Mouse (Mus musculus) midbrain, embryonic 14.5 days (tissue): ENCODE data around the gene Lrfn2. TPM values are rescaled to one million over a fixed set of nuclear protein-coding genes. Genes with fewer than 3 reads are reported as not detected.

Experiments
- ATAC-seq: fragments of 200-750 bp; cut with Nextera tagmentation; 2 replicates; pipeline ENCODE4 v1.8.0; 2017; ENCODE audit warnings: moderate number of reproducible peaks, moderate library complexity; ENCODE audit not compliant: low FRiP score, low TSS enrichment
- DNase-seq: peaks from one replicate; pipeline ENCODE4 v3.0.0-alpha.2; 2015
- H3K27ac ChIP-seq: fragments of 300-500 bp; sonication (generic); replicated peaks from 2 replicates; pipeline ENCODE4 v1.5.1; 2014; ENCODE audit warnings: mild to moderate bottlenecking, low read depth, low read length, moderate library complexity
- H3K27me3 ChIP-seq: fragments of 300-500 bp; sonication (generic); 2 replicates; pipeline ENCODE4 v1.6.1; 2014; ENCODE audit warnings: low read length, control low read depth, mixed read lengths; ENCODE audit not compliant: control insufficient read depth, insufficient read depth
- H3K36me3 ChIP-seq: fragments of 300-500 bp; sonication (generic); 2 replicates; pipeline ENCODE4 v1.6.1; 2014; ENCODE audit warnings: low read length, control low read depth; ENCODE audit not compliant: control insufficient read depth, insufficient read depth
- H3K4me1 ChIP-seq: fragments of 300-500 bp; sonication (generic); 2 replicates; pipeline ENCODE4 v1.6.1; 2014; ENCODE audit warnings: mild to moderate bottlenecking, antibody characterized with exemption, low read length, control low read depth; ENCODE audit not compliant: control insufficient read depth, insufficient read depth
- H3K4me2 ChIP-seq: fragments of 300-500 bp; sonication (generic); 2 replicates; pipeline ENCODE4 v1.6.1; 2014; ENCODE audit warnings: mild to moderate bottlenecking, low read length, moderate library complexity
- H3K4me3 ChIP-seq: fragments of 300-500 bp; sonication (generic); replicated peaks from 2 replicates; pipeline ENCODE4 v1.5.1; 2014; ENCODE audit warnings: low read depth, low read length
- H3K9ac ChIP-seq: fragments of 300-500 bp; sonication (generic); replicated peaks from 2 replicates; pipeline ENCODE4 v1.6.1; 2014; ENCODE audit warnings: mild to moderate bottlenecking, low read length, moderate library complexity
- H3K9me3 ChIP-seq: fragments of 300-500 bp; sonication (generic); 2 replicates; pipeline ENCODE4 v1.6.1; 2016; ENCODE audit warnings: low read length, control low read depth, mixed read lengths; ENCODE audit not compliant: control insufficient read depth
- WGBS: fragments of 180-500 bp; shearing (Covaris S2); extraction: QIAGEN DNeasy Blood & Tissue Kit; methylation state at CpG from one replicate; pipeline ENCODE4 v1.1.7; 2014; 5-methylcytosine and 5-hydroxymethylcytosine counted together
- polyA plus RNA-seq: library from polyadenylated mRNA; unstranded; fragments of >200 nt; fragmentation: Nextera tagmentation; extraction: Ambion mirVana; gene quantifications from 2 replicates; pipeline ENCODE4 v1.2.1, GENCODE M21; 2014

Gene Lrfn2
- polyA plus RNA-seq, 1 experiment from 2014 or later, result 5.3 TPM

GRCm38 (mm10) chr17:48956033-48956631 is 24.0 kb downstream of the Lrfn2 start:
- WGBS, result 89% methylated on average over 7 of the region's 7 CpGs
- H3K27me3 ChIP-seq, result no peaks in the 10 kb centered on the region
- no peak overlapping the region for H3K4me2 ChIP-seq
- H3K9me3 ChIP-seq, result no peaks in the 10 kb centered on the region
- H3K4me3 ChIP-seq, result no peak overlapping the region
- no peak overlapping the region for H3K27ac ChIP-seq
- ATAC-seq (no peak), DNase-seq (no peak)
- H3K36me3 ChIP-seq, result no peaks in the 10 kb centered on the region
- no peak overlapping the region for H3K9ac ChIP-seq
- peaks cover 8% of the 10 kb centered on the region for H3K4me1 ChIP-seq

- DNase-seq (peak; percentile 67), ATAC-seq (no peak)
- Histone ChIP-seq H3K27me3 (no peaks in the 10 kb centered on the region), H3K27ac (no peak overlapping the region), H3K4me2 (peak overlapping the region; percentile 42), H3K4me3 (no peak overlapping the region), H3K9ac (no peak overlapping the region), H3K4me1 (peaks cover 8% of the 10 kb centered on the region), H3K9me3 (no peaks in the 10 kb centered on the region), H3K36me3 (no peaks in the 10 kb centered on the region)
- 6% methylated on average over 16 of the region's 16 CpGs for WGBS
These were observed 28.1 kb downstream of the Lrfn2 start for GRCm38 (mm10) chr17:48960161-48960698.

GRCm38 (mm10) chr17:48962646-48963045 is 30.5 kb downstream of the Lrfn2 start:
- no peaks in the 10 kb centered on the region for H3K27me3 ChIP-seq
- DNase-seq (no peak), ATAC-seq (no peak)
- H3K4me2 ChIP-seq, result no peak overlapping the region
- H3K9ac ChIP-seq, result no peak overlapping the region
- no peaks in the 10 kb centered on the region for H3K36me3 ChIP-seq
- H3K9me3 ChIP-seq, result no peaks in the 10 kb centered on the region
- H3K4me1 ChIP-seq, result peaks cover 8% of the 10 kb centered on the region
- H3K4me3 ChIP-seq, result no peak overlapping the region
- WGBS, result 66% methylated on average over 3 of the region's 3 CpGs
- no peak overlapping the region for H3K27ac ChIP-seq

GRCm38 (mm10) chr17:48963740-48964139 is 31.6 kb downstream of the Lrfn2 start:
- Histone ChIP-seq H3K4me3 (no peak overlapping the region), H3K9me3 (no peaks in the 10 kb centered on the region), H3K27ac (no peak overlapping the region), H3K36me3 (no peaks in the 10 kb centered on the region), H3K4me1 (peaks cover 8% of the 10 kb centered on the region), H3K9ac (no peak overlapping the region), H3K27me3 (no peaks in the 10 kb centered on the region), H3K4me2 (no peak overlapping the region)
- DNase-seq (no peak), ATAC-seq (no peak)
- WGBS, result 88% methylated on average over 9 of the region's 9 CpGs

- H3K9me3 ChIP-seq, result no peaks in the 10 kb centered on the region
- H3K27ac ChIP-seq, result no peak overlapping the region
- H3K36me3 ChIP-seq, result no peaks in the 10 kb centered on the region
- H3K4me1 ChIP-seq, result 0 out of 2 replicates have a peak, but pooled peaks cover 8% of the 10 kb centered on the region
- H3K4me3 ChIP-seq, result no peak overlapping the region
- no peak overlapping the region for H3K4me2 ChIP-seq
- no peak overlapping the region for H3K9ac ChIP-seq
- ATAC-seq, result no peak
- no peak for DNase-seq
- no peaks in the 10 kb centered on the region for H3K27me3 ChIP-seq
- WGBS, result 91% methylated on average over 13 of the region's 13 CpGs
These were observed 36.1 kb downstream of the Lrfn2 start for GRCm38 (mm10) chr17:48968304-48968703.

- 75% methylated on average over 10 of the region's 10 CpGs for WGBS
- H3K4me1 ChIP-seq, result peaks cover 24% of the 10 kb centered on the region
- no peaks in the 10 kb centered on the region for H3K27me3 ChIP-seq
- no peak overlapping the region for H3K27ac ChIP-seq
- no peak overlapping the region for H3K4me2 ChIP-seq
- no peak for DNase-seq
- no peak overlapping the region for H3K9ac ChIP-seq
- H3K36me3 ChIP-seq, result no peaks in the 10 kb centered on the region
- no peak for ATAC-seq
- H3K9me3 ChIP-seq, result no peaks in the 10 kb centered on the region
- H3K4me3 ChIP-seq, result no peak overlapping the region
These were observed 39.1 kb downstream of the Lrfn2 start for GRCm38 (mm10) chr17:48971296-48971695.

- ATAC-seq (no peak), DNase-seq (no peak)
- no peaks in the 10 kb centered on the region for H3K9me3 ChIP-seq
- H3K36me3 ChIP-seq, result no peaks in the 10 kb centered on the region
- H3K4me2 ChIP-seq, result no peak overlapping the region
- whole genome bisulfite sequencing, result 25% methylated on average over 6 of the region's 6 CpGs
- H3K27ac ChIP-seq, result no peak overlapping the region
- no peak overlapping the region for H3K9ac ChIP-seq
- no peaks in the 10 kb centered on the region for H3K27me3 ChIP-seq
- no peak overlapping the region for H3K4me3 ChIP-seq
- peaks cover 38% of the 10 kb centered on the region for H3K4me1 ChIP-seq
These were observed 40.7 kb downstream of the Lrfn2 start for GRCm38 (mm10) chr17:48972866-48973265.

- Histone ChIP-seq H3K9ac (no peak overlapping the region), H3K4me2 (no peak overlapping the region), H3K27ac (no peak overlapping the region), H3K9me3 (no peaks in the 10 kb centered on the region), H3K4me1 (peaks cover 40% of the 10 kb centered on the region), H3K4me3 (no peak overlapping the region), H3K36me3 (no peaks in the 10 kb centered on the region), H3K27me3 (no peaks in the 10 kb centered on the region)
- no peak for DNase-seq
- ATAC-seq, result no peak
- WGBS, result 9% methylated on average over 3 of the region's 3 CpGs
These were observed 41.2 kb downstream of the Lrfn2 start for GRCm38 (mm10) chr17:48973394-48973793.

- H3K36me3 ChIP-seq, result no peaks in the 10 kb centered on the region
- no peak overlapping the region for H3K4me2 ChIP-seq
- WGBS, result 61% methylated on average over 4 of the region's 4 CpGs
- no peak overlapping the region for H3K9ac ChIP-seq
- H3K27ac ChIP-seq, result peak overlapping the region; percentile 66
- ATAC-seq (no peak), DNase-seq (peak; percentile 20)
- H3K9me3 ChIP-seq, result no peaks in the 10 kb centered on the region
- H3K27me3 ChIP-seq, result no peaks in the 10 kb centered on the region
- H3K4me3 ChIP-seq, result no peak overlapping the region
- peaks cover 40% of the 10 kb centered on the region for H3K4me1 ChIP-seq
These were observed 42.9 kb downstream of the Lrfn2 start for GRCm38 (mm10) chr17:48975055-48975454.
